Mouse (Mus musculus) limb, embryonic 10.5 days (tissue): ENCODE measurements around the gene Ackr4. TPM values are rescaled to one million over a fixed set of nuclear protein-coding genes. Genes with fewer than 3 reads are reported as not detected.

ENCODE experiments used
- DNase-seq: peaks from one replicate; pipeline ENCODE4 v3.0.0-alpha.2; 2017; ENCODE audit warnings: low spot score
- H3K27ac ChIP-seq: fragments of 300-500 bp; sonication (generic); 2 replicates; pipeline ENCODE4 v1.5.1; 2016; ENCODE audit warnings: mild to moderate bottlenecking
- H3K27me3 ChIP-seq: fragments of 300-500 bp; sonication (generic); 2 replicates; pipeline ENCODE4 v1.6.1; 2016; ENCODE audit warnings: low read depth, mild to moderate bottlenecking; ENCODE audit not compliant: poor library complexity, severe bottlenecking
- H3K36me3 ChIP-seq: fragments of 300-500 bp; sonication (generic); 2 replicates; pipeline ENCODE4 v1.6.1; 2016; ENCODE audit warnings: mild to moderate bottlenecking, moderate library complexity
- H3K4me1 ChIP-seq: fragments of 300-500 bp; sonication (generic); 2 replicates; pipeline ENCODE4 v1.6.1; 2016
- H3K4me3 ChIP-seq: fragments of 300-500 bp; sonication (generic); 2 replicates; pipeline ENCODE4 v1.5.1; 2016; ENCODE audit warnings: mild to moderate bottlenecking, moderate library complexity
- H3K9me3 ChIP-seq: fragments of 300-500 bp; sonication (generic); replicated peaks from 2 replicates; pipeline ENCODE4 v1.6.1; 2016; ENCODE audit warnings: mild to moderate bottlenecking
- WGBS: fragments of 180-500 bp; shearing (Covaris S2); methylation state at CpG from one replicate; pipeline ENCODE4 v1.1.7; 2016; 5-methylcytosine and 5-hydroxymethylcytosine counted together
- polyA plus RNA-seq: library from polyadenylated mRNA; unstranded; fragments of >200 nt; fragmentation: Nextera tagmentation; extraction: Ambion mirVana; gene quantifications from 2 replicates; pipeline ENCODE4 v1.2.1, GENCODE M21; 2016

Gene Ackr4
- polyA plus RNA-seq, 1 experiment from 2014 or later: 0.34 TPM

DNA sequence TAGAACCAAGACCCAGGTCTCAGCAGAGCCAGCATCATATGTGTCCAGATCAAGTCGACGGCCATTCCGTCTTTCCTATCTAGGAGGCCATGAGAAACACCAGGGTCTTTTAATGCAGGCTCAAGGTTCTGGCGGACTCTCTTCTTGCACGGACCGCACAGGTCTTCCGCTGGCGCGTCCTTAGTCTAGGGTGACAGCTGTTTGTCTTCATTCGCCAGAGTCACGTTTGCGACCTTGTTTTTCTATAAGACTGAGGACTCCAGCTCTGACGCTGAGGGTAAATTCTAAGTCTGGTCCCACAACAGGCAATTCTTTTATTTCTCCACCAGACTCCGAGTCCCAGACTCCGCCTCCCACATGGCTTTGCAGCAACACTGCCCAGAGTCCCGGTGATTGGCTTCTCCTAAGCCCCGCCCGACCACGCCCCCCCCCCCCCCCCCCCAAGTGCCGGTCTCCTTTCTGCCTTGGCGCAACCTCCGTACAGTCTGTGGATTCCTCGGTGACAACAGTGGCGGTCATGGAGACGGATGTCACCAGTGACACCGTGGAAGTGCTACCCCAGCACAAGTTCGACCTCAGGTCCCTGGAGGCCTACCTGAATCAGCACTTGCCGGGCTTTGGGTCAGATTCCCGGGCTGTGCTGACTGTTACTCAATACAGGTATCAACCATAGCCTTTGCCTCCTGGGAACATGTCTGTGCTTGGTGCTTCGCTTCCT, 63.3 kb downstream of the Ackr4 start, which contains the start of gene Acad11:
TSS of gene Acad11 (plus strand) at position 134 of the 718 bp plus-strand sequence.
- Histone ChIP-seq H3K4me1 (peaks cover 18% of the 10 kb centered on the region), H3K27me3 (no peaks in the 10 kb centered on the region), H3K4me3 (peak within 1 kb of the TSS; percentile 87), H3K36me3 (peaks cover 19% of the 10 kb centered on the region), H3K9me3 (no peaks in the 10 kb centered on the region), H3K27ac (peak within 1 kb of the TSS; percentile 90)
- peak; percentile 87 for DNase-seq
- under 1% methylated on average over 30 of the region's 30 CpGs for WGBS

DNA sequence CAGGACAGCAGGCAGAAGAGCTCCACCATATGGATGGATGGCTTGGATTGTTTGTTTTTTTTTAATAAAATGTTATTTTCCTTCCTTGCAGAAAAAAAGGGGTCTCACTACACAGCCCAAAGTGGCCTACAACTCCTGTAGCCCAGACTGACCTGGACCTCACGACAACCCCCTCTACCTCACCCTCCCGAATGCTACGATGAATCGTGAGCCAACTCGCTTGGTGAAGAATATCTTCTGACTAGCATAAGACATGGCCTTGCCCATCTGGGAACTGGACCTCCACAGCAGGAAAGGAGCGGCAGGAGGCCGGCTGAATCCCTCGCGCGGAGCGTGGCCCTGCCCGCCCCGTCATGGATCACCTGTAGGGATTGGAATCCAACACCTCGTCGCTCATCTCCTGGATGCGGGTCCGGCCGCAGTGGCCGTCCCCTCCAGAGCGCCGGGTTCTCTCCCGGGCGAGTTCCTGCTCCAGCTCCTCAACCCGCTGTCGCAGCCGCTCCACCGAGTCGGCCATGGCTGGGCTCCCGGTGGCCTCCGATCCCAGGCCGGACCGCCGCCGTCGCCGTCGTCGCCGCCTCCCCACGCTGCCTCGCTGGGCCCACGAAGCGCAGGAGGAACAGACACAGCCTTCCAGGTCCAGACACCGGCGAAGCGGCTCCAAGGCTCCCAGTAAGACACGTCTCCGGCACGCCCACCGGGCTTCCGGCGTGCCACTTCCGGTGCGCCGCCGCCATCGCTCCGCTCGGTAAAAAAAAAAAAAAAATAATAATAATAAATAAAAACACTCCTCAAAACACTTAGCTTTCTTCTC, 64.1 kb downstream of the Ackr4 start, which contains the start of gene Uba5:
TSS of gene Uba5 (minus strand) at position 705 of the 814 bp plus-strand sequence.
- WGBS: under 1% methylated on average over 59 of the region's 59 CpGs
- peak within 1 kb of the TSS; percentile 90 for H3K27ac ChIP-seq
- no peaks in the 10 kb centered on the region for H3K27me3 ChIP-seq
- peaks cover 27% of the 10 kb centered on the region for H3K36me3 ChIP-seq
- H3K4me3 ChIP-seq: peak within 1 kb of the TSS; percentile 87
- no peaks in the 10 kb centered on the region for H3K9me3 ChIP-seq
- peaks cover 18% of the 10 kb centered on the region for H3K4me1 ChIP-seq
- peak; percentile 78 for DNase-seq

DNA sequence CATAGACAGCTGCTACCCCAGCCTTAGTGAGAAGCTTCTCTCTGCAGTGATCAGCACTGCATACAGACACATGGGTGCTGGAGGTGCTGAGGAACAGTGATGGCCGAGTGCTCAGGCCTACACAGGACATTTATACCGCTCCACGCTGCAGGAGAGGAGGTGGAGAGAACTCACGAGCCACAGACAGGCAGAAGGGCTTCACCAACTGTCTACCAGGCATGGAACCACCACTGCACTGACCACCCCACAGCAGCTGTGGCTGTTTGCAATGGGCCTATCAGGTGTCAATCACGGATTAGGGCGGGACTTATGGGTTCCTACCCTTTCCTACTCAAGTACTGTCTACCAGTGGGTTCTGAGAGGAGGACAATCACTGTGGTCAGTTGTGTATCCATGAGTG, 75.7 kb downstream of the Ackr4 start:
- H3K4me1 ChIP-seq: no peaks in the 10 kb centered on the region
- no peak overlapping the region for H3K27ac ChIP-seq
- no peak overlapping the region for H3K4me3 ChIP-seq
- H3K9me3 ChIP-seq: no peaks in the 10 kb centered on the region
- peaks cover 96% of the 10 kb centered on the region for H3K36me3 ChIP-seq
- no peak for DNase-seq
- no peaks in the 10 kb centered on the region for H3K27me3 ChIP-seq
- 87% methylated on average over 6 of the region's 6 CpGs for WGBS

GRCm38 (mm10) chr9:104043676-104044075, 83.1 kb downstream of the Ackr4 start:
- H3K27ac ChIP-seq: no peak overlapping the region
- WGBS: 86% methylated on average over 4 of the region's 4 CpGs
- no peaks in the 10 kb centered on the region for H3K4me1 ChIP-seq
- H3K9me3 ChIP-seq: no peaks in the 10 kb centered on the region
- DNase-seq: no peak
- H3K27me3 ChIP-seq: no peaks in the 10 kb centered on the region
- H3K4me3 ChIP-seq: no peak overlapping the region
- H3K36me3 ChIP-seq: peaks cover 40% of the 10 kb centered on the region

DNA sequence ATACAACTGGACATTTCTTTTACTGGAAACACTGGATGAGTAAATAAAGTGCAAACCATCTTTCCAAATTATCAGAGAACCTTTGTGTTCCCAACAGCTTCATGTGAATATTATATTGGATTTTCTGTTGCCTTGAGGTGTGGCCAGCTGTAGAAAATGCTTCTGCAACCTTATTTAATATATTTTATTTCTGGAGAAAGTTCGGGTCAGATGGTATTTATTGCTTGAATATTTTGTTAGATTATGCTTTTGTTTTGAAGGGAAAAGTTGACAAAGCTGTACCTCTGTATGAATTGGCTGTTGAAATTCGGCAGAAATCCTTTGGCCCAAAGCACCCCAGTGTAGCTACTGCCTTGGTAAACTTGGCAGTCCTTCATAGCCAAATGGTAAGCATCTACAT, 86.4 kb downstream of the Ackr4 start, which contains the start of gene Gm28305:
TSS of gene Gm28305 (plus strand) at position 301 of the 400 bp plus-strand sequence.
- WGBS: 72% methylated on average over 2 of the region's 2 CpGs
- Histone ChIP-seq H3K4me1 (0 out of 2 replicates have a peak, but pooled peaks cover under 1% of the 10 kb centered on the region), H3K27me3 (no peaks in the 10 kb centered on the region), H3K36me3 (peaks cover 25% of the 10 kb centered on the region), H3K27ac (no peak within 1 kb of the TSS), H3K4me3 (no peak within 1 kb of the TSS), H3K9me3 (no peaks in the 10 kb centered on the region)
- no peak for DNase-seq

- Histone ChIP-seq H3K27me3 (no peaks in the 10 kb centered on the region), H3K36me3 (peaks cover 25% of the 10 kb centered on the region), H3K4me1 (0 out of 2 replicates have a peak, but pooled peaks cover 6% of the 10 kb centered on the region), H3K27ac (no peak overlapping the region), H3K9me3 (no peaks in the 10 kb centered on the region), H3K4me3 (no peak overlapping the region)
- no peak for DNase-seq
- 94% methylated on average over 4 of the region's 4 CpGs for WGBS
These were observed 87.0 kb downstream of the Ackr4 start for GRCm38 (mm10) chr9:104039742-104040141.

- H3K4me1 ChIP-seq: 0 out of 2 replicates have a peak, but pooled peaks cover 6% of the 10 kb centered on the region
- no peak for DNase-seq
- H3K36me3 ChIP-seq: peaks cover 25% of the 10 kb centered on the region
- H3K27me3 ChIP-seq: no peaks in the 10 kb centered on the region
- WGBS: 92% methylated on average over 21 of the region's 21 CpGs
- H3K9me3 ChIP-seq: no peaks in the 10 kb centered on the region
- H3K4me3 ChIP-seq: no peak overlapping the region
- no peak overlapping the region for H3K27ac ChIP-seq
These were observed 87.6 kb downstream of the Ackr4 start for GRCm38 (mm10) chr9:104039031-104039695.

DNA sequence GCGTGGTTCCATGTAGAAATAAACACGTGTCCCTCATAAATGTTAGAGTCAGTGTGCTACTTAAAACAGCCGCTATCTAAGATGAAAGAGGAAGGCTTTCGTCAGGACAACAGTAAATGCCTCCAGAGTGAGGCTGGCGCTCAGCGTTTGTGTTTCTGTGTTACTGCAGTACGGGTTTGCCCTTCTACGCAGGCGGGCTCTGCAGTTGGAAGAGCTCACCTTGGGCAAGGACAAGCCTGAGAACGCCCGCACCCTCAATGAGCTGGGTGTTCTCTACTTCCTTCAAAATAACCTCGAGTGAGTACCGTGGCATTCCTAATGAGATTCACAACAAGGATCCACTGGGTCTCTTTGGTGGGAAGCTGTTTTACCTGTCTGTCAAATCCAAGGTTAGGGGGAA, 88.5 kb downstream of the Ackr4 start:
- DNase-seq: no peak
- WGBS: 90% methylated on average over 13 of the region's 13 CpGs

GRCm38 (mm10) chr9:104035261-104036015, 91.3 kb downstream of the Ackr4 start:
- Histone ChIP-seq H3K4me3 (no peak overlapping the region), H3K27ac (no peak overlapping the region), H3K27me3 (no peaks in the 10 kb centered on the region), H3K9me3 (no peaks in the 10 kb centered on the region), H3K4me1 (0 out of 2 replicates have a peak, but pooled peaks cover 6% of the 10 kb centered on the region), H3K36me3 (peaks cover 21% of the 10 kb centered on the region)
- DNase-seq: peak; percentile 82
- 50% methylated on average over 24 of the region's 24 CpGs for WGBS

More for the DNA sequence above, 88.5 kb downstream of the Ackr4 start:
- Histone ChIP-seq H3K4me3 (no peak overlapping the region), H3K4me1 (0 out of 2 replicates have a peak, but pooled peaks cover 6% of the 10 kb centered on the region), H3K27me3 (no peaks in the 10 kb centered on the region), H3K9me3 (no peaks in the 10 kb centered on the region), H3K36me3 (peaks cover 25% of the 10 kb centered on the region), H3K27ac (no peak overlapping the region)

GRCm38 (mm10) chr9:104034718-104035117, 92.0 kb downstream of the Ackr4 start:
- Histone ChIP-seq H3K27me3 (no peaks in the 10 kb centered on the region), H3K36me3 (peaks cover 25% of the 10 kb centered on the region), H3K4me3 (no peak overlapping the region), H3K9me3 (no peaks in the 10 kb centered on the region), H3K4me1 (0 out of 2 replicates have a peak, but pooled peaks cover 6% of the 10 kb centered on the region), H3K27ac (no peak overlapping the region)
- 74% methylated on average over 6 of the region's 6 CpGs for WGBS
- DNase-seq: no peak

GRCm38 (mm10) chr9:104034231-104034630, 92.5 kb downstream of the Ackr4 start:
- Histone ChIP-seq H3K4me3 (no peak overlapping the region), H3K9me3 (no peaks in the 10 kb centered on the region), H3K27me3 (no peaks in the 10 kb centered on the region), H3K36me3 (peaks cover 24% of the 10 kb centered on the region), H3K27ac (no peak overlapping the region), H3K4me1 (0 out of 2 replicates have a peak, but pooled peaks cover 6% of the 10 kb centered on the region)
- WGBS: 83% methylated on average over 8 of the region's 8 CpGs
- DNase-seq: no peak
